ENCODE assay signal across 13 mouse cellular contexts in the genomic region with DNA sequence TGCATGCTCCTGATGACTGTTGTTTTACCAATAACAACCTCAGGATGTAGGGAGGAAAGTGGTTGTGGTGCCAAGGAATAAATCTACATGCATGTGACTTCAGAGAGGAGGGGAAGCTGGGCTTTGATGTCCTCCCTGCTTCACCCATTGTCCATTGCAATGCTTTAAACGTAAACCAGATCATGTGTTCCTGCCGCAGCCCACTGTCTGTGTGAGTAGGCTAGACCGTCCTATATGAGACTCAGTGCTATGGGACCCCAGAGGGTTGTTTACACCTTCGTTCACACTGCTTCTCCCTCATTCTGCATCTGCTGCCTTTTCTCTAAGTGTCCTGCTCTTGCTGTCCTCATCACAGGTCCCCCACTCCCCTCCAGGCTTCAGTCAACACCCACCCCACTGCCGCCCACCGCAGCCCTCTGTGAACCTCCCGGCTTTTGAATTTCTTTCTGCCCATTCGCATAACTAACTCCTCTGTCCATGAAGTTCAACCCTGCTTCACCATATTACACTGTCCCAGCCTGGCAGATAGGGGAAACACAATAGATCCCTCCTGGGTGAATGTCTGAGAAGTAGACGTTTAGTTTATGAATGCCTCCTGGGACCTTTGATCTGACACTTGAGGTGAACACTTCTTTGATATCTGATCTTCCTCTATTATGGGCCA.
DNase-seq lines count a peak whose midpoint lies in the region; ATAC-seq and TF ChIP-seq lines count a peak whose summit lies in the region.
"Had no signal": no experiment of that assay in that cellular context is flagged by ENCODE, and none has a peak within 500 bp of the region (broad histone marks: within the 10 kb centered on the region; RNA-seq: fewer than 3 reads in every experiment).

No protein-coding gene starts in this region.

- no peak overlapping the region for H3K4me3 ChIP-seq in left cerebral cortex, adult 2 months
- no peak overlapping the region for H3K4me3 ChIP-seq in hindbrain, embryonic 13.5 days
- no peak overlapping the region for H3K4me3 ChIP-seq in midbrain, embryonic 10.5 days
- H3K4me3 ChIP-seq in neural tube, embryonic 14.5 days (ENCODE audit: low read depth, low read length): no peak overlapping the region
- H3K4me3 ChIP-seq: erythroblast, embryonic 14.5 days; gastrocnemius, adult 2 months; heart, embryonic 10.5 days had no signal

- intact Hi-C loops in left cerebral cortex, adult 2 months (cut with DNase I): loop anchor here (2.0 kb wide), 1 partner anchor 87 kb away; a partner anchor contains a TSS
- intact Hi-C loops in left cerebral cortex, postnatal 4 days (cut with DNase I): no loop called here

- no peaks in the 10 kb centered on the region for H3K9me3 ChIP-seq in hindbrain, embryonic 13.5 days
- H3K9me3 ChIP-seq in midbrain, embryonic 10.5 days (replicated peaks): no peaks in the 10 kb centered on the region
- H3K9me3 ChIP-seq in neural tube, embryonic 14.5 days (ENCODE audit: control insufficient read depth, low read length): no peaks in the 10 kb centered on the region
- H3K9me3 ChIP-seq: heart, embryonic 10.5 days had no signal

- WGBS in hindbrain, embryonic 13.5 days: 59% methylated on average over 9 of the region's 9 CpGs
- 78% methylated on average over 9 of the region's 9 CpGs for WGBS in midbrain, embryonic 10.5 days
- 42% methylated on average over 9 of the region's 9 CpGs for WGBS in neural tube, embryonic 14.5 days

- ATAC-seq in hindbrain, embryonic 13.5 days (ENCODE audit: low FRiP score): peak; percentile 78
- peak; percentile 65 for ATAC-seq in neural tube, embryonic 14.5 days (ENCODE audit: low read depth)
- ATAC-seq in CD4-positive, CD25-positive, alpha-beta regulatory T cell, adult 4 months: no peak
- ATAC-seq: lung, postnatal 0 days had no signal

- H3K27me3 ChIP-seq in hindbrain, embryonic 13.5 days: no peaks in the 10 kb centered on the region
- no peaks in the 10 kb centered on the region for H3K27me3 ChIP-seq in midbrain, embryonic 10.5 days (ENCODE audit: low read depth, poor library complexity, severe bottlenecking)
- H3K27me3 ChIP-seq in neural tube, embryonic 14.5 days (ENCODE audit: control insufficient read depth, insufficient read depth, low read length): no peaks in the 10 kb centered on the region

- peak overlapping the region; percentile 78 for H3K27ac ChIP-seq in left cerebral cortex, adult 2 months
- peak overlapping the region; percentile 94 for H3K27ac ChIP-seq in hindbrain, embryonic 13.5 days
- peak overlapping the region; percentile 89 for H3K27ac ChIP-seq in midbrain, embryonic 10.5 days (replicated peaks)
- peak overlapping the region; percentile 93 for H3K27ac ChIP-seq in neural tube, embryonic 14.5 days (ENCODE audit: low read depth, low read length)
- H3K27ac ChIP-seq: gastrocnemius, adult 2 months; heart, embryonic 10.5 days had no signal

- peaks cover 29% of the 10 kb centered on the region for H3K4me1 ChIP-seq in hindbrain, embryonic 13.5 days (replicated peaks)
- H3K4me1 ChIP-seq in midbrain, embryonic 10.5 days: peaks cover 33% of the 10 kb centered on the region
- peaks cover 21% of the 10 kb centered on the region for H3K4me1 ChIP-seq in neural tube, embryonic 14.5 days (ENCODE audit: control insufficient read depth, insufficient read depth, low read length)

- no peak overlapping the region for H3K4me2 ChIP-seq in hindbrain, embryonic 13.5 days
- no peak overlapping the region for H3K4me2 ChIP-seq in neural tube, embryonic 14.5 days (ENCODE audit: low read depth, low read length)

- no peaks in the 10 kb centered on the region for H3K36me3 ChIP-seq in hindbrain, embryonic 13.5 days
- H3K36me3 ChIP-seq in midbrain, embryonic 10.5 days: no peaks in the 10 kb centered on the region
- no peaks in the 10 kb centered on the region for H3K36me3 ChIP-seq in neural tube, embryonic 14.5 days (ENCODE audit: control insufficient read depth, insufficient read depth, low read length)
- H3K36me3 ChIP-seq: heart, embryonic 10.5 days had no signal

- TF ChIP-seq CTCF in left cerebral cortex, adult 2 months (IDR thresholded peaks at IDR 0.05): no peak

- no peak for DNase-seq in left cerebral cortex, adult 2 months (ENCODE audit: extremely low spot score in 1 of 2, low spot score in 2 of 2)
- no peak for DNase-seq in left cerebral cortex, postnatal 4 days
- DNase-seq in midbrain, embryonic 10.5 days (ENCODE audit: low spot score): no peak
- no peak for DNase-seq in MN1 (ENCODE audit: low spot score)
- no peak for DNase-seq in layer of hippocampus, adult 9-11 months
- DNase-seq: gastrocnemius, adult 2 months; kidney, adult 8-10 months had no signal

- H3K9ac ChIP-seq in hindbrain, embryonic 13.5 days: no peak overlapping the region
- no peak overlapping the region for H3K9ac ChIP-seq in neural tube, embryonic 14.5 days (replicated peaks; ENCODE audit: low read depth, low read length)
